Mouse (Mus musculus) bone marrow macrophage, adult 2 months (primary cell): ENCODE data around the gene Dnajb6.

Source experiments
- CTCF ChIP-seq: IDR thresholded peaks from 2 replicates; pipeline ENCODE4 v1.5.1; 2012; ENCODE audit warnings: low read depth, mild to moderate bottlenecking, low read length, moderate library complexity
- POLR2A ChIP-seq: IDR thresholded peaks from 2 replicates; pipeline ENCODE4 v1.6.1; 2012; ENCODE audit warnings: mild to moderate bottlenecking, low read depth, low read length, borderline replicate concordance

GRCm38 (mm10) chr5:29817400-29817799 is 81.9 kb downstream of the Dnajb6 start:
- TF ChIP-seq POLR2A (no peak), CTCF (no peak)
